Mouse (Mus musculus) lung, embryonic 16.5 days (tissue): Measurements from ENCODE around the gene Olfr655. TPM values are rescaled to one million over a fixed set of nuclear protein-coding genes. Genes with fewer than 3 reads are reported as not detected.

Source experiments
- ATAC-seq: fragments of 200-750 bp; cut with Nextera tagmentation; 2 replicates; pipeline ENCODE4 v1.8.0; 2017; ENCODE audit warnings: low read depth, mild to moderate bottlenecking, moderate library complexity
- H3K27ac ChIP-seq: fragments of 300-500 bp; sonication (generic); 2 replicates; pipeline ENCODE4 v1.5.1; 2014; ENCODE audit warnings: mild to moderate bottlenecking, control low read depth, low read length
- H3K27me3 ChIP-seq: fragments of 300-500 bp; sonication (generic); 2 replicates; pipeline ENCODE4 v1.6.1; 2014; ENCODE audit warnings: low read depth, low read length, mixed read lengths; ENCODE audit not compliant: control insufficient read depth, insufficient read depth
- H3K36me3 ChIP-seq: fragments of 300-500 bp; sonication (generic); 2 replicates; pipeline ENCODE4 v1.6.1; 2014; ENCODE audit warnings: low read length; ENCODE audit not compliant: control insufficient read depth, insufficient read depth
- H3K4me1 ChIP-seq: fragments of 300-500 bp; sonication (generic); replicated peaks from 2 replicates; pipeline ENCODE4 v1.6.1; 2014; ENCODE audit warnings: low read length, mixed read lengths; ENCODE audit not compliant: control insufficient read depth, insufficient read depth
- H3K4me2 ChIP-seq: fragments of 300-500 bp; sonication (generic); 2 replicates; pipeline ENCODE4 v1.6.1; 2014; ENCODE audit warnings: low read depth, low read length, control low read depth
- H3K4me3 ChIP-seq: fragments of 300-500 bp; sonication (generic); 2 replicates; pipeline ENCODE4 v1.5.1; 2014; ENCODE audit warnings: mild to moderate bottlenecking, low read length, control low read depth
- H3K9ac ChIP-seq: fragments of 300-500 bp; sonication (generic); 2 replicates; pipeline ENCODE4 v1.6.1; 2014; ENCODE audit warnings: low read length, control low read depth
- H3K9me3 ChIP-seq: fragments of 300-500 bp; sonication (generic); 2 replicates; pipeline ENCODE4 v1.6.1; 2016; ENCODE audit warnings: low read length; ENCODE audit not compliant: control insufficient read depth
- WGBS: fragments of 180-500 bp; shearing (Covaris S2); extraction: QIAGEN DNeasy Blood & Tissue Kit; methylation state at CpG from one replicate; pipeline ENCODE4 v1.1.7; 2014; 5-methylcytosine and 5-hydroxymethylcytosine counted together
- polyA plus RNA-seq: library from polyadenylated mRNA; unstranded; fragments of >200 nt; fragmentation: Nextera tagmentation; extraction: Ambion mirVana; gene quantifications from 2 replicates; pipeline ENCODE4 v1.2.1, GENCODE M21; 2015

Gene Olfr655
- polyA plus RNA-seq, 1 experiment from 2014 or later: not detected

DNA sequence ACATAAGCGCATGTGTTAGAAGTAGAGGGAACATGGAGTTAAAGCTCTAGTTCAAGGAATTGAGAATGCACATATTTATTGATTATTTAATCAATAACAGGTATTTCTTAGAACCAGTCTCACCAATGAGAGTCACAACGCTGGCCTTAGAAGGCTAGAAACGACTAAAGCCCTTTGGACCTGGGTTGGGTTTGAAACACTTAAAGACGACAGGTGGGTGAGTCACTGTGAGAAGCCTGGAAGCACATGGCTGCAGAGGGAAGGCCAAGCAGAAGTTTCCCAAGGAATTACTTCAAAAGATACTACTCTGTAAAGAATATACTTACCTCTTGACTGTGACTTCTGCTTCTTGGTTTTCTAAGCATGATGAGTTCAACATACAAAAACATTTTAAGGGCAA is 20.7 kb downstream of the Olfr655 start:
- Histone ChIP-seq H3K27ac (no peak overlapping the region), H3K36me3 (no peaks in the 10 kb centered on the region), H3K9ac (no peak overlapping the region), H3K27me3 (no peaks in the 10 kb centered on the region), H3K4me3 (no peak overlapping the region), H3K4me2 (no peak overlapping the region), H3K9me3 (no peaks in the 10 kb centered on the region), H3K4me1 (no peaks in the 10 kb centered on the region)
- no peak for ATAC-seq
- WGBS: 88% methylated on average over 4 of the region's 4 CpGs

DNA sequence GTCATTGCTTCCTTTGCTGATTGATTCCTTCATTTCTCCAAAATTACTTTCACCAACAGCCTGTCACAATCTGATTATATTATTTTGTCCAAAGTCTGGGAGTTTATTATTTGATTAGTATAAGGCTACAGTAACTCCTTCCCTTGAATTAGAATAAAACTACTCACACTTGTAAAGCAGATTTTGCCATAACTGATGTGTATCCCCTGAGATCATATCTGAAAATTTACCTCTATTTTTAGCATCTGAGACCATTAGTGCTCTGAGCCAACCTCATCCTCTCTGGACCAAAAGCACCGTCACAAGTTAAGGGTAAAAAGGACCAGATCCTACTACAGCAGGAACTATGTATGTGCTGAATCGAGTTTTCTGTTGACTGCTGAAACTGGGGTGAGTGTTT is 24.6 kb downstream of the Olfr655 start, which contains the start of gene Olfr653:
Gene Olfr653 (plus strand): TSS at position 301 of the 400 bp plus-strand sequence.
- H3K4me3 ChIP-seq: no peak within 1 kb of the TSS
- no peaks in the 10 kb centered on the region for H3K9me3 ChIP-seq
- H3K4me2 ChIP-seq: no peak within 1 kb of the TSS
- 60% methylated on average over 2 of the region's 2 CpGs for WGBS
- no peaks in the 10 kb centered on the region for H3K27me3 ChIP-seq
- H3K36me3 ChIP-seq: no peaks in the 10 kb centered on the region
- H3K27ac ChIP-seq: no peak within 1 kb of the TSS
- no peak for ATAC-seq
- H3K4me1 ChIP-seq: no peaks in the 10 kb centered on the region
- H3K9ac ChIP-seq: no peak within 1 kb of the TSS

- ATAC-seq: no peak
- no peak within 1 kb of the TSS for H3K27ac ChIP-seq
- no peak within 1 kb of the TSS for H3K9ac ChIP-seq
- H3K27me3 ChIP-seq: no peaks in the 10 kb centered on the region
- no peaks in the 10 kb centered on the region for H3K36me3 ChIP-seq
- H3K4me1 ChIP-seq: no peaks in the 10 kb centered on the region
- no peak within 1 kb of the TSS for H3K4me2 ChIP-seq
- no peaks in the 10 kb centered on the region for H3K9me3 ChIP-seq
- H3K4me3 ChIP-seq: no peak within 1 kb of the TSS
Measured at GRCm38 (mm10) chr7:104560601-104561000, 41.0 kb downstream of the Olfr655 start, which contains the start of gene Olfr652. Olfr652 (plus strand) TSS chr7:104560901.

DNA sequence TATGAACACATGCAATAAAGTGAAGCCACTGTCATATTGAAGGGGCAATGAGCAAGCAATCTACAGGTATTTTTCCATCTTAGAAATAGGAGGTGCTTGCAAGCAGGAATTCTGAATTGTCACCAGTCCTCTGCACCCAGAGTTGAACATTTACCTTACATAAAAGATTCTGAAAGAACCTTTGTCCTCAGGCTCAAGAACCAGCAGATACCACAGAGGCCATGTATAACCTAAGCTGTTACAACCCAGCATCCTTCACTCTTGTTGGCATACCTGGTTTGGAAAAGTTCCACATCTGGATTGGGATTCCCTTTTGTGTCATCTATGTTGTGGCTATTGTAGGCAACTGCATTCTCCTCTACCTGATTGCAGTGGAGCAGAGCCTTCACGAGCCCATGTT is 48.9 kb downstream of the Olfr655 start:
- Histone ChIP-seq H3K4me3 (no peak overlapping the region), H3K27ac (no peak overlapping the region), H3K9ac (no peak overlapping the region), H3K27me3 (no peaks in the 10 kb centered on the region), H3K4me2 (no peak overlapping the region), H3K36me3 (no peaks in the 10 kb centered on the region), H3K4me1 (no peaks in the 10 kb centered on the region), H3K9me3 (no peaks in the 10 kb centered on the region)
- ATAC-seq: no peak
- WGBS: 55% methylated on average over 1 of the region's 1 CpGs

GRCm38 (mm10) chr7:104549833-104550232 is 51.7 kb downstream of the Olfr655 start, which contains the start of gene Olfr651:
Olfr651 (plus strand) TSS chr7:104550133.
- Histone ChIP-seq H3K9me3 (no peaks in the 10 kb centered on the region), H3K27ac (no peak within 1 kb of the TSS), H3K4me1 (no peaks in the 10 kb centered on the region), H3K36me3 (no peaks in the 10 kb centered on the region), H3K4me3 (no peak within 1 kb of the TSS), H3K27me3 (no peaks in the 10 kb centered on the region), H3K4me2 (no peak within 1 kb of the TSS), H3K9ac (no peak within 1 kb of the TSS)
- WGBS: 59% methylated on average over 5 of the region's 5 CpGs
- ATAC-seq: no peak

Other genes with a start within 250 kb of the Olfr655 start
- 1.6 and 2.6 TPM in 2 replicates for gene Trim12c, start 248.4 kb downstream of the Olfr655 start, polyA plus RNA-seq
- 0.09 and 0.10 TPM in 2 replicates for gene Trim30b, start 231.9 kb downstream of the Olfr655 start, polyA plus RNA-seq
- gene Trim30c, start 200.9 kb downstream of the Olfr655 start, polyA plus RNA-seq: 0.13 and 0.14 TPM in 2 replicates
- 1.1 and 1.5 TPM in 2 replicates for gene Trim30a, start 136.6 kb downstream of the Olfr655 start, polyA plus RNA-seq
- gene Trim30d, start 93.9 kb downstream of the Olfr655 start, polyA plus RNA-seq: 0.63 and 0.75 TPM in 2 replicates
- gene Olfr651, start 51.6 kb downstream of the Olfr655 start, polyA plus RNA-seq: not detected in 2 replicates
- not detected in 2 replicates for gene Olfr652, start 40.9 kb downstream of the Olfr655 start, polyA plus RNA-seq
- gene Olfr653, start 24.5 kb downstream of the Olfr655 start, polyA plus RNA-seq: not detected in 2 replicates
- gene Olfr654, start 14.8 kb downstream of the Olfr655 start, polyA plus RNA-seq: not detected in 2 replicates
- not detected in 2 replicates for gene Olfr656, start 12.2 kb upstream of the Olfr655 start, polyA plus RNA-seq
- gene Olfr657, start 23.0 kb upstream of the Olfr655 start, polyA plus RNA-seq: not detected in 2 replicates
- gene Olfr658, start 45.5 kb upstream of the Olfr655 start, polyA plus RNA-seq: not detected in 2 replicates
- gene Olfr659, start 65.0 kb upstream of the Olfr655 start, polyA plus RNA-seq: not detected in 2 replicates
- gene Olfr661, start 84.7 kb upstream of the Olfr655 start, polyA plus RNA-seq: not detected in 2 replicates
- not detected in 2 replicates for gene Usp17le, start 175.7 kb upstream of the Olfr655 start, polyA plus RNA-seq
- not detected in 2 replicates for gene Usp17lb, start 240.8 kb upstream of the Olfr655 start, polyA plus RNA-seq